9 mouse cellular contexts compared by ENCODE assay signal in the genomic region with DNA sequence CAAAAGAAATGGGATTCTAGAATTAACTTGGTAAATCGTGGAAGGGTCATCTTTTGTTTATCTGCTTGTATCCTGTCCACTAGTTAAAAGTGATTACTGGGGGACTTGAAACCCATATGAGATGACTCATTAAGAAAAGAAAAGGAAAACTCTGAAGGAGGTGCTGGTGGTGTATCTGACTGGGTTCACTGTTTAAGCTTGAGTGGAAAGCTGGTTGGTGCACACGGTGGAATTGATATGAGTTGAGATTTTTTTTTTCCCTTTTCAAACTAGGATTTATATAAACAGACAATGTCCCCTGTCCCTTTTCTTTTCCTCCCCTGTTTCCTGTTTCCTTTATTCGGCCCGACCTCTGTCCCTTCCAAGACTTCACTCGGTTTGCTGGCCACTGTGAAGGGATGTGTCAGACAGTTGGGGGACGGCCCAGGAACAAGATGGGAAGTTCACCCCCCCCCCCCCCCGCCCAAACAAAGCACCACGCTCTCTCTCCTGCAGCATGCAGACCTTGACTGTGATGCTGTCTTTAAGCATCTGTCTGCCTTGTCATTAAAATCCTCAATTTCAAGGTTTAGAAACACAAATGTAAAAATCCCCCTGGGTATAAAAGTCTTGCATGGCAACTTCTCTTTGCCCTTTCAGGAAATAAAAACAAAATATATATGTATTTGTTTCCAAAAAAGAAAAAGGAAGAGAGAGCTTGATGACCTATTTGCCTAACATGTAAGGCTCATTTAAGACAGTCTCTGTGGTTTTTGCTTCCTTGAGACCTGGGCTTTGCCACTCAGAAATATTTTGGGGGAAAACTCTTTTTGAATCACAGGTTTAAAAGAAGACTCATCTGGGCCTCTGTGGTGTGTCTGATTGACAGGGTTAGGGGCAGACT.
A peak's percentile ranks its signal among the peaks of the same experiment; 100 is the strongest.
DNase-seq lines count a peak whose midpoint lies in the region; ATAC-seq and TF ChIP-seq lines count a peak whose summit lies in the region.
"Had no signal": no experiment of that assay in that cellular context is flagged by ENCODE, and none has a peak within 500 bp of the region (broad histone marks: within the 10 kb centered on the region; RNA-seq: fewer than 3 reads in every experiment).

No protein-coding gene starts in this region.

- no peak for TF ChIP-seq RAD21 in CH12.LX (IDR thresholded peaks at IDR 0.05; ENCODE audit: low read depth, low read length)

- no peak for TF ChIP-seq CTCF in CH12.LX (conservative IDR thresholded peaks at IDR 0.05 in 1 of 2, IDR thresholded peaks at IDR 0.05 in 1 of 2; ENCODE audit: low read depth in 2 of 2, low read length in 2 of 2)

- 15% methylated on average over 8 of the region's 8 CpGs for whole genome bisulfite sequencing in heart, embryonic 14.5 days
- 16% methylated on average over 8 of the region's 8 CpGs for WGBS in limb, embryonic 14.5 days

- H3K9me3 ChIP-seq in CH12.LX (replicated peaks; ENCODE audit: low read length) = no peaks in the 10 kb centered on the region
- H3K9me3 ChIP-seq in heart, embryonic 14.5 days (ENCODE audit: control insufficient read depth, low read length) = no peaks in the 10 kb centered on the region
- H3K9me3 ChIP-seq in limb, embryonic 14.5 days (ENCODE audit: control insufficient read depth, low read length) = no peaks in the 10 kb centered on the region

- H3K27ac ChIP-seq in CH12.LX (ENCODE audit: insufficient read depth, low read depth) = no peak overlapping the region
- peak overlapping the region; percentile 42 to 84; a peak in 3 of 4 replicates for H3K27ac ChIP-seq in heart, embryonic 14.5 days (replicated peaks in 1 of 2; ENCODE audit: control insufficient read depth in 1 of 2, insufficient read depth in 1 of 2, low read depth in 2 of 2, low read length in 2 of 2)
- H3K27ac ChIP-seq in limb, embryonic 14.5 days (replicated peaks; ENCODE audit: low read depth, low read length) = peak overlapping the region; percentile 97

- H3K36me3 ChIP-seq in CH12.LX (replicated peaks in 1 of 2; ENCODE audit: control insufficient read depth in 1 of 2, insufficient read depth in 1 of 2, low read length in 1 of 2) = no peaks in the 10 kb centered on the region
- H3K36me3 ChIP-seq in heart, embryonic 14.5 days (ENCODE audit: control insufficient read depth, insufficient read depth, low read length) = no peaks in the 10 kb centered on the region
- no peaks in the 10 kb centered on the region for H3K36me3 ChIP-seq in limb, embryonic 14.5 days (ENCODE audit: control insufficient read depth, insufficient read depth, low read length)

- dilution Hi-C loops in CH12.LX (cut with MboI; ENCODE audit: extremely low pct_ligation_motif_present, extremely low pct_unique_long_range_greater_than_20kb, low sequenced_read_pairs) = no loop called here

- ATAC-seq in heart, embryonic 14.5 days (ENCODE audit: insufficient number of reproducible peaks, insufficient read depth, low FRiP score, low read depth) = no peak
- no peak for ATAC-seq in limb, embryonic 14.5 days (ENCODE audit: low FRiP score, low read depth)
- no peak for ATAC-seq in monocyte, adult 5-6 weeks (replicated peaks; ENCODE audit: insufficient number of reproducible peaks, low FRiP score, low TSS enrichment, poor library complexity, severe bottlenecking)

- in situ Hi-C loops in CH12.LX (cut with MboI; ENCODE audit: low pct_ligation_motif_present, low pct_unique_long_range_greater_than_20kb, low sequenced_read_pairs) = no loop called here

- H3K9ac ChIP-seq in CH12.LX (ENCODE audit: insufficient read depth, low read depth) = peak overlapping the region; percentile 18; the same call in 1 of the 2 replicates
- peak overlapping the region; percentile 69 for H3K9ac ChIP-seq in heart, embryonic 14.5 days (ENCODE audit: low read length)
- H3K9ac ChIP-seq in limb, embryonic 14.5 days (ENCODE audit: low read depth, low read length, severe bottlenecking) = peak overlapping the region; percentile 94

- no peak for TF ChIP-seq POLR2A in CH12.LX (IDR thresholded peaks at IDR 0.05; ENCODE audit: low read depth, low read length)
- no peak for TF ChIP-seq POLR2A in limb, embryonic 14.5 days (IDR thresholded peaks at IDR 0.05; ENCODE audit: borderline replicate concordance, extremely low read depth, insufficient read depth, insufficient read length)

- H3K4me3 ChIP-seq in CH12.LX (replicated peaks in 1 of 3; ENCODE audit: low read depth in 2 of 3, low read length in 2 of 3, poor library complexity in 1 of 3) = no peak overlapping the region
- H3K4me3 ChIP-seq in heart, embryonic 14.5 days (ENCODE audit: control insufficient read depth in 1 of 2, insufficient read depth in 1 of 2, low read depth in 1 of 2, low read length in 2 of 2) = no peak overlapping the region
- H3K4me3 ChIP-seq in limb, embryonic 14.5 days (replicated peaks; ENCODE audit: low read length) = peak overlapping the region; percentile 5; the same call in 1 of the 2 replicates

- DNase-seq in adrenal gland, postnatal 14 days = peak; percentile 70
- DNase-seq in adrenal gland, postnatal 36 days = no peak
- DNase-seq in CH12.LX (ENCODE audit: extremely low read depth) = peak; percentile 41
- no peak for DNase-seq in limb, embryonic 14.5 days (ENCODE audit: low spot score)
- DNase-seq in frontal cortex, postnatal 14 days (ENCODE audit: low spot score in 2 of 2) = no peak
- no peak for DNase-seq in thymus, postnatal 10 days (ENCODE audit: low spot score in 2 of 2)
- DNase-seq: layer of hippocampus, adult 9-11 months had no signal

- H3K4me2 ChIP-seq in CH12.LX (ENCODE audit: insufficient read depth, low read depth, poor library complexity, severe bottlenecking) = peak overlapping the region; percentile 46; the same call in 1 of the 2 replicates
- H3K4me2 ChIP-seq in heart, embryonic 14.5 days (ENCODE audit: low read length) = peak overlapping the region; percentile 72; the same call in 1 of the 2 replicates
- peak overlapping the region; percentile 92 for H3K4me2 ChIP-seq in limb, embryonic 14.5 days (replicated peaks; ENCODE audit: low read depth, low read length, severe bottlenecking)

- H3K4me1 ChIP-seq in CH12.LX (ENCODE audit: control insufficient read depth in 1 of 2, insufficient read depth in 2 of 2) = peaks cover 0 to 47% of the 10 kb centered on the region in 2 experiments; a peak in 3 of 4 replicates
- H3K4me1 ChIP-seq in heart, embryonic 14.5 days (ENCODE audit: control insufficient read depth in 2 of 2, insufficient read depth in 2 of 2, low read length in 2 of 2) = peaks cover 35 to 73% of the 10 kb centered on the region in 2 experiments
- H3K4me1 ChIP-seq in limb, embryonic 14.5 days (ENCODE audit: control insufficient read depth, insufficient read depth, low read length) = peaks cover 74% of the 10 kb centered on the region

- TF ChIP-seq EP300 in CH12.LX (IDR thresholded peaks at IDR 0.05; ENCODE audit: low read length) = no peak

- no peaks in the 10 kb centered on the region for H3K79me2 ChIP-seq in CH12.LX (replicated peaks; ENCODE audit: control insufficient read depth, extremely low read depth, insufficient read depth, poor library complexity, severe bottlenecking)

- H3K27me3 ChIP-seq in CH12.LX (replicated peaks) = peaks cover 13% of the 10 kb centered on the region
- H3K27me3 ChIP-seq in heart, embryonic 14.5 days (ENCODE audit: control insufficient read depth, insufficient read depth, low read length) = no peaks in the 10 kb centered on the region
- no peaks in the 10 kb centered on the region for H3K27me3 ChIP-seq in limb, embryonic 14.5 days (ENCODE audit: control insufficient read depth, insufficient read depth, low read length)

TF ChIP-seq in CH12.LX, 34 proteins besides CTCF, POLR2A, EP300 and RAD21:
- TF ChIP-seq MEF2A (IDR thresholded peaks at IDR 0.05; ENCODE audit: borderline replicate concordance, low read depth, low read length) (peak; percentile 29; the same call in 1 of the 2 replicates), ZNF384 (IDR thresholded peaks at IDR 0.05; ENCODE audit: low read depth, low read length) (0 out of 2 replicates have a peak, but pooled peaks have one; percentile 16), SIN3A (IDR thresholded peaks at IDR 0.05; ENCODE audit: low read length) (no peak)

Comparison
In these comparisons a context has a peak if more than half of its experiments do, and no peak if none do; other contexts are left out.
1. DNase-seq: peak in adrenal gland, postnatal 14 days (single experiment) and CH12.LX (single experiment); none in adrenal gland, postnatal 36 days (0 of 2), limb, embryonic 14.5 days (single experiment), frontal cortex, postnatal 14 days (0 of 2) and thymus, postnatal 10 days (0 of 2).
2. H3K9ac ChIP-seq: peak in every context shown above with its lines; median percentile 94 in limb, embryonic 14.5 days; 69 in heart, embryonic 14.5 days; 18 in CH12.LX.
3. Peak in every context shown above with its lines, with median percentiles within 50 percentile points of each other: H3K4me2 ChIP-seq.